Mouse (Mus musculus): ENCODE measurements around the gene Bckdhb. TPM values are rescaled to one million over a fixed set of nuclear protein-coding genes. Genes with fewer than 3 reads are reported as not detected.

Bckdhb gene
- total RNA-seq, 1 experiment, result 30.7 TPM

GRCm38 (mm10) chr9:84109777-84110478 is 185.0 kb downstream of the Bckdhb start:
- Histone ChIP-seq H3K9ac (ENCODE audit: insufficient read depth, low read depth, low read length, poor library complexity, severe bottlenecking) (no peak overlapping the region), H3K27ac (ENCODE audit: insufficient read depth, low read depth, low read length, poor library complexity, severe bottlenecking) (no peak overlapping the region), H3K36me3 (ENCODE audit: control insufficient read depth, insufficient read depth, low read length, poor library complexity, severe bottlenecking) (no peaks in the 10 kb centered on the region), H3K9me3 (ENCODE audit: control insufficient read depth, insufficient read depth, low read depth, low read length) (no peaks in the 10 kb centered on the region), H3K4me1 (ENCODE audit: control insufficient read depth in 2 of 2, insufficient read depth in 2 of 2, low read length in 2 of 2, poor library complexity in 1 of 2) (no peaks in the 10 kb centered on the region), H3K4me3 (ENCODE audit: insufficient read depth in 1 of 2, low read depth in 1 of 2, low read length in 2 of 2, poor library complexity in 1 of 2, severe bottlenecking in 1 of 2) (no peak overlapping the region)
- DNase-seq (ENCODE audit: low read depth, low spot score), result no peak
- TF ChIP-seq CHD2 (IDR thresholded peaks at IDR 0.05; ENCODE audit: low read depth, low read length) (no peak), ZNF384 (IDR thresholded peaks at IDR 0.05; ENCODE audit: low read depth, low read length) (no peak), ZC3H11A (IDR thresholded peaks at IDR 0.05; ENCODE audit: borderline replicate concordance, low read depth, low read length) (no peak), HCFC1 (IDR thresholded peaks at IDR 0.05; ENCODE audit: borderline replicate concordance, insufficient read depth, low read length) (no peak), MAFK (IDR thresholded peaks at IDR 0.05; ENCODE audit: insufficient read depth, low read depth, low read length) (no peak)
- in situ Hi-C loops (cut with MboI; ENCODE audit: low sequenced_read_pairs in 2 of 2, unreplicated experiment in 2 of 2), result no loop called here

GRCm38 (mm10) chr9:84110616-84111015 is 185.7 kb downstream of the Bckdhb start:
- no peaks in the 10 kb centered on the region for H3K4me1 ChIP-seq (ENCODE audit: control insufficient read depth in 2 of 2, insufficient read depth in 2 of 2, low read length in 2 of 2, poor library complexity in 1 of 2)
- H3K27ac ChIP-seq (ENCODE audit: insufficient read depth, low read depth, low read length, poor library complexity, severe bottlenecking), result no peak overlapping the region; the same call in 1 of the 2 replicates

GRCm38 (mm10) chr9:84112319-84112718 is 187.4 kb downstream of the Bckdhb start:
- Histone ChIP-seq H3K4me3 (ENCODE audit: insufficient read depth in 1 of 2, low read depth in 1 of 2, low read length in 2 of 2, poor library complexity in 1 of 2, severe bottlenecking in 1 of 2) (no peak overlapping the region), H3K9me3 (ENCODE audit: control insufficient read depth, insufficient read depth, low read depth, low read length) (no peaks in the 10 kb centered on the region), H3K9ac (ENCODE audit: insufficient read depth, low read depth, low read length, poor library complexity, severe bottlenecking) (no peak overlapping the region), H3K27ac (ENCODE audit: insufficient read depth, low read depth, low read length, poor library complexity, severe bottlenecking) (no peak overlapping the region), H3K36me3 (ENCODE audit: control insufficient read depth, insufficient read depth, low read length, poor library complexity, severe bottlenecking) (no peaks in the 10 kb centered on the region), H3K4me1 (ENCODE audit: control insufficient read depth in 2 of 2, insufficient read depth in 2 of 2, low read length in 2 of 2, poor library complexity in 1 of 2) (no peaks in the 10 kb centered on the region)
- in situ Hi-C loops (cut with MboI; ENCODE audit: low sequenced_read_pairs in 2 of 2, unreplicated experiment in 2 of 2), result no loop called here
- no peak for DNase-seq (ENCODE audit: low read depth, low spot score)
- TF ChIP-seq ZNF384 (IDR thresholded peaks at IDR 0.05; ENCODE audit: low read depth, low read length), result no peak
- TF ChIP-seq CHD2 (IDR thresholded peaks at IDR 0.05; ENCODE audit: low read depth, low read length), result no peak
- TF ChIP-seq MAFK (IDR thresholded peaks at IDR 0.05; ENCODE audit: insufficient read depth, low read depth, low read length), result no peak
- no peak for TF ChIP-seq ZC3H11A (IDR thresholded peaks at IDR 0.05; ENCODE audit: borderline replicate concordance, low read depth, low read length)
- TF ChIP-seq HCFC1 (IDR thresholded peaks at IDR 0.05; ENCODE audit: borderline replicate concordance, insufficient read depth, low read length), result no peak

More at GRCm38 (mm10) chr9:84110616-84111015, 185.7 kb downstream of the Bckdhb start:
- no peak overlapping the region for H3K4me3 ChIP-seq (ENCODE audit: insufficient read depth in 1 of 2, low read depth in 1 of 2, low read length in 2 of 2, poor library complexity in 1 of 2, severe bottlenecking in 1 of 2)
- in situ Hi-C loops (cut with MboI; ENCODE audit: low sequenced_read_pairs in 2 of 2, unreplicated experiment in 2 of 2), result no loop called here
- no peak for TF ChIP-seq ZC3H11A (IDR thresholded peaks at IDR 0.05; ENCODE audit: borderline replicate concordance, low read depth, low read length)
- no peak for TF ChIP-seq ZNF384 (IDR thresholded peaks at IDR 0.05; ENCODE audit: low read depth, low read length)
- TF ChIP-seq CHD2 (IDR thresholded peaks at IDR 0.05; ENCODE audit: low read depth, low read length), result no peak
- no peak for TF ChIP-seq MAFK (IDR thresholded peaks at IDR 0.05; ENCODE audit: insufficient read depth, low read depth, low read length)
- TF ChIP-seq HCFC1 (IDR thresholded peaks at IDR 0.05; ENCODE audit: borderline replicate concordance, insufficient read depth, low read length), result no peak
- no peaks in the 10 kb centered on the region for H3K9me3 ChIP-seq (ENCODE audit: control insufficient read depth, insufficient read depth, low read depth, low read length)
- no peak for DNase-seq (ENCODE audit: low read depth, low spot score)
- no peaks in the 10 kb centered on the region for H3K36me3 ChIP-seq (ENCODE audit: control insufficient read depth, insufficient read depth, low read length, poor library complexity, severe bottlenecking)
- H3K9ac ChIP-seq (ENCODE audit: insufficient read depth, low read depth, low read length, poor library complexity, severe bottlenecking), result no peak overlapping the region

GRCm38 (mm10) chr9:84112842-84113568 is 188.1 kb downstream of the Bckdhb start:
- Histone ChIP-seq H3K9ac (ENCODE audit: insufficient read depth, low read depth, low read length, poor library complexity, severe bottlenecking) (no peak overlapping the region), H3K27ac (ENCODE audit: insufficient read depth, low read depth, low read length, poor library complexity, severe bottlenecking) (no peak overlapping the region), H3K36me3 (ENCODE audit: control insufficient read depth, insufficient read depth, low read length, poor library complexity, severe bottlenecking) (no peaks in the 10 kb centered on the region), H3K4me3 (ENCODE audit: insufficient read depth in 1 of 2, low read depth in 1 of 2, low read length in 2 of 2, poor library complexity in 1 of 2, severe bottlenecking in 1 of 2) (no peak overlapping the region), H3K9me3 (ENCODE audit: control insufficient read depth, insufficient read depth, low read depth, low read length) (no peaks in the 10 kb centered on the region), H3K4me1 (ENCODE audit: control insufficient read depth in 2 of 2, insufficient read depth in 2 of 2, low read length in 2 of 2, poor library complexity in 1 of 2) (no peaks in the 10 kb centered on the region)
- no peak for DNase-seq (ENCODE audit: low read depth, low spot score)
- no peak for TF ChIP-seq CHD2 (IDR thresholded peaks at IDR 0.05; ENCODE audit: low read depth, low read length)
- no peak for TF ChIP-seq HCFC1 (IDR thresholded peaks at IDR 0.05; ENCODE audit: borderline replicate concordance, insufficient read depth, low read length)
- TF ChIP-seq ZNF384 (IDR thresholded peaks at IDR 0.05; ENCODE audit: low read depth, low read length), result no peak
- TF ChIP-seq ZC3H11A (IDR thresholded peaks at IDR 0.05; ENCODE audit: borderline replicate concordance, low read depth, low read length), result no peak
- no peak for TF ChIP-seq MAFK (IDR thresholded peaks at IDR 0.05; ENCODE audit: insufficient read depth, low read depth, low read length)
- in situ Hi-C loops (cut with MboI; ENCODE audit: low sequenced_read_pairs in 2 of 2, unreplicated experiment in 2 of 2), result no loop called here

Measured in ES-E14 (cell line).